Mouse (Mus musculus) heart, adult 2 months (tissue): ENCODE data around the gene Atp7b.

Experiments
- CTCF ChIP-seq: fragments of 200-600 bp; IDR thresholded peaks from 2 replicates; pipeline ENCODE4 v1.8.1; 2022; ENCODE audit warnings: antibody characterized with exemption, mild to moderate bottlenecking, moderate library complexity
- EP300 ChIP-seq: fragments of 200-500 bp; IDR thresholded peaks from 2 replicates; pipeline ENCODE4 v1.6.1; 2011; ENCODE audit warnings: low read depth, low read length, control low read depth; ENCODE audit not compliant: insufficient read depth
- POLR2A ChIP-seq: fragments of 200-500 bp; IDR thresholded peaks from 2 replicates; pipeline ENCODE4 v1.6.1; 2011; ENCODE audit warnings: mild to moderate bottlenecking, low read depth, low read length, control low read depth; ENCODE audit not compliant: insufficient read depth

DNA sequence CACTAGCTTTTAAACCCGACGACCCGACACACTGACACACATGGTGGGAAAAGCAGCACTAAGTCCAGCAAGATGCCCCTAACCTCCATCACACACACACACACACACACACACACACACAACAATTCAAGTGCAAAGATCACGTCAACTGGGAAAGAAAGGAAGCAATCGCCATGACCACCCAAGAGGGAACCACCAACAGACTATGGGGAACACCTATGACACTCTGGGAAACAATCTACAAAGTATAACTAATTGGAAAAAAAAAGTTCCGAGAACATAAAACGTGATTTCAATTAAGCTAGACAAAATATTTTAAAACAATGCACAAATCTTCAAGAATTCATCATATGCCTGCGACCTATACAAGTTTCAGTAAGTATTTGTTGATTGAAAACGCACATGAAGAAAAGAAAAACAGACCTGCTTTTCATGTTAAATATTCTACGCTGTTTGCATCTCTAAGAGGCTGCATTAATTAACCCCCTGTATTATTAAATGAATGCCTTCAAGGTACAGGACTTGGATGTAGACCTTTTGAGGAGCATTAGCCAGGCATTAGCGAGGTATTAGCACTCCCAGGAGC, 859 bp downstream of the Atp7b start:
- no peak for TF ChIP-seq POLR2A
- no peak for TF ChIP-seq CTCF
- TF ChIP-seq EP300: no peak
